Mouse (Mus musculus): Measurements from ENCODE around the gene Uspl1.

GRCm38 (mm10) chr5:149196611-149197010 is 12.5 kb downstream of the Uspl1 start:
- TF ChIP-seq CTCF (IDR thresholded peaks at IDR 0.05; ENCODE audit: borderline replicate concordance, control insufficient read depth, extremely low read depth, insufficient read depth, low read length, poor library complexity) (no peak), POLR2A (IDR thresholded peaks at IDR 0.05; ENCODE audit: control insufficient read depth, extremely low read depth, insufficient read depth, low read length, poor library complexity) (no peak)
